ENCODE assay signal across 28 mouse cellular contexts in genomic region chr1:77426956-77427355, GRCm38 (mm10).
DNase-seq lines count a peak whose midpoint lies in the region; ATAC-seq and TF ChIP-seq lines count a peak whose summit lies in the region.
"Had no signal": no experiment of that assay in that cellular context is flagged by ENCODE, and none has a peak within 500 bp of the region (broad histone marks: within the 10 kb centered on the region; RNA-seq: fewer than 3 reads in every experiment).

No protein-coding gene starts in this region.

- DNase-seq in heart, postnatal 10 days = peak; percentile 44 to 55
- no peak for DNase-seq in heart, embryonic 10.5 days (ENCODE audit: low spot score)
- DNase-seq in hindbrain, postnatal 0 days (ENCODE audit: low spot score) = peak; percentile 44
- no peak for DNase-seq in hindbrain, embryonic 10.5 days (ENCODE audit: low spot score)
- DNase-seq in forebrain, postnatal 0 days = peak; percentile 76
- DNase-seq: adrenal gland, adult 8-10 months; cerebellum, adult 11 months; cerebellum, adult 9-10 months; cerebellum, postnatal 36 days; gastrocnemius, postnatal 10 days; heart, postnatal 14 days; kidney, adult 11 months; kidney, postnatal 14 days; lung, postnatal 36 days; right cerebral cortex, postnatal 4 days; thymus, adult 2 months; thymus, postnatal 36 days had no signal

- no peak overlapping the region for H3K9ac ChIP-seq in forebrain, embryonic 13.5 days
- no peak overlapping the region for H3K9ac ChIP-seq in forebrain, embryonic 12.5 days
- no peak overlapping the region for H3K9ac ChIP-seq in hindbrain, postnatal 0 days (replicated peaks; ENCODE audit: low read length)
- H3K9ac ChIP-seq in forebrain, postnatal 0 days = no peak overlapping the region
- H3K9ac ChIP-seq: embryonic facial prominence, embryonic 12.5 days; heart, embryonic 12.5 days; limb, embryonic 12.5 days; liver, embryonic 15.5 days; lung, embryonic 15.5 days; neural tube, embryonic 13.5 days had no signal

- H3K27ac ChIP-seq in forebrain, embryonic 13.5 days = no peak overlapping the region
- no peak overlapping the region for H3K27ac ChIP-seq in forebrain, embryonic 12.5 days
- H3K27ac ChIP-seq in heart, embryonic 10.5 days = no peak overlapping the region
- H3K27ac ChIP-seq in hindbrain, postnatal 0 days = no peak overlapping the region
- no peak overlapping the region for H3K27ac ChIP-seq in hindbrain, embryonic 10.5 days
- H3K27ac ChIP-seq in forebrain, postnatal 0 days (ENCODE audit: low read depth, low read length) = no peak overlapping the region
- H3K27ac ChIP-seq: embryonic facial prominence, embryonic 12.5 days; limb, embryonic 12.5 days; liver, embryonic 15.5 days; lung, embryonic 15.5 days; neural tube, embryonic 13.5 days had no signal

- 61% methylated on average over 6 of the region's 6 CpGs for WGBS in forebrain, embryonic 13.5 days
- 82% methylated on average over 6 of the region's 6 CpGs for WGBS in forebrain, embryonic 12.5 days
- 57% methylated on average over 6 of the region's 6 CpGs for WGBS in heart, embryonic 10.5 days
- WGBS in hindbrain, postnatal 0 days = 45% methylated on average over 6 of the region's 6 CpGs
- WGBS in hindbrain, embryonic 10.5 days = 84% methylated on average over 6 of the region's 6 CpGs
- 36% methylated on average over 6 of the region's 6 CpGs for WGBS in forebrain, postnatal 0 days

- TF ChIP-seq CTCF in hindbrain, postnatal 0 days (IDR thresholded peaks at IDR 0.05; ENCODE audit: low read depth) = no peak
- TF ChIP-seq CTCF in forebrain, postnatal 0 days (IDR thresholded peaks at IDR 0.05; ENCODE audit: low read depth) = no peak

- ATAC-seq in forebrain, embryonic 13.5 days = peak; percentile 30; the same call in 1 of the 2 replicates
- no peak for ATAC-seq in forebrain, embryonic 12.5 days (ENCODE audit: low FRiP score)
- ATAC-seq in hindbrain, postnatal 0 days = no peak
- peak; percentile 70 for ATAC-seq in forebrain, postnatal 0 days
- ATAC-seq: inflammation-experienced regulatory T-cells, adult 6 months had no signal

- H3K27me3 ChIP-seq in forebrain, embryonic 13.5 days = no peaks in the 10 kb centered on the region
- H3K27me3 ChIP-seq in forebrain, embryonic 12.5 days = no peaks in the 10 kb centered on the region
- H3K27me3 ChIP-seq in heart, embryonic 10.5 days (ENCODE audit: insufficient read depth, poor library complexity, severe bottlenecking) = no peaks in the 10 kb centered on the region
- no peaks in the 10 kb centered on the region for H3K27me3 ChIP-seq in hindbrain, postnatal 0 days (ENCODE audit: insufficient read depth, low read length)
- H3K27me3 ChIP-seq in hindbrain, embryonic 10.5 days (ENCODE audit: insufficient read depth, poor library complexity, severe bottlenecking) = no peaks in the 10 kb centered on the region
- H3K27me3 ChIP-seq in forebrain, postnatal 0 days (ENCODE audit: insufficient read depth, low read length) = no peaks in the 10 kb centered on the region
- H3K27me3 ChIP-seq: embryonic facial prominence, embryonic 12.5 days; heart, embryonic 12.5 days; limb, embryonic 12.5 days; liver, embryonic 15.5 days; lung, embryonic 15.5 days; neural tube, embryonic 13.5 days had no signal

- peaks cover 43% of the 10 kb centered on the region for H3K36me3 ChIP-seq in forebrain, embryonic 13.5 days (ENCODE audit: poor library complexity, severe bottlenecking)
- peaks cover 31% of the 10 kb centered on the region for H3K36me3 ChIP-seq in forebrain, embryonic 12.5 days (replicated peaks)
- peaks cover 9% of the 10 kb centered on the region; the same call in 1 of the 2 replicates for H3K36me3 ChIP-seq in heart, embryonic 10.5 days
- H3K36me3 ChIP-seq in hindbrain, postnatal 0 days (ENCODE audit: insufficient read depth, low read length) = no peaks in the 10 kb centered on the region
- peaks cover 62% of the 10 kb centered on the region for H3K36me3 ChIP-seq in hindbrain, embryonic 10.5 days
- H3K36me3 ChIP-seq in forebrain, postnatal 0 days (ENCODE audit: insufficient read depth) = no peaks in the 10 kb centered on the region
- H3K36me3 ChIP-seq: G1E; liver, embryonic 15.5 days; lung, embryonic 15.5 days had no signal

- intact Hi-C loops in heart, postnatal 10 days (cut with DNase I) = no loop called here

- no peak overlapping the region for H3K4me3 ChIP-seq in forebrain, embryonic 13.5 days
- no peak overlapping the region for H3K4me3 ChIP-seq in forebrain, embryonic 12.5 days (replicated peaks)
- no peak overlapping the region for H3K4me3 ChIP-seq in heart, embryonic 10.5 days
- H3K4me3 ChIP-seq in hindbrain, postnatal 0 days (ENCODE audit: low read length) = no peak overlapping the region
- no peak overlapping the region for H3K4me3 ChIP-seq in hindbrain, embryonic 10.5 days
- H3K4me3 ChIP-seq in forebrain, postnatal 0 days (ENCODE audit: low read depth, low read length) = no peak overlapping the region
- H3K4me3 ChIP-seq: embryonic facial prominence, embryonic 12.5 days; heart, embryonic 12.5 days; limb, embryonic 12.5 days; liver, embryonic 15.5 days; lung, embryonic 15.5 days; neural tube, embryonic 13.5 days had no signal

- H3K4me1 ChIP-seq in forebrain, embryonic 13.5 days = peaks cover 48% of the 10 kb centered on the region
- peaks cover 7% of the 10 kb centered on the region; the same call in 1 of the 2 replicates for H3K4me1 ChIP-seq in forebrain, embryonic 12.5 days
- H3K4me1 ChIP-seq in heart, embryonic 10.5 days = no peaks in the 10 kb centered on the region
- H3K4me1 ChIP-seq in hindbrain, postnatal 0 days (ENCODE audit: insufficient read depth, low read length) = no peaks in the 10 kb centered on the region
- peaks cover 8% of the 10 kb centered on the region for H3K4me1 ChIP-seq in hindbrain, embryonic 10.5 days (replicated peaks)
- peaks cover 13% of the 10 kb centered on the region; the same call in 1 of the 2 replicates for H3K4me1 ChIP-seq in forebrain, postnatal 0 days (ENCODE audit: insufficient read depth)
- H3K4me1 ChIP-seq: liver, embryonic 15.5 days; lung, embryonic 15.5 days had no signal

- H3K9me3 ChIP-seq in forebrain, embryonic 13.5 days (replicated peaks) = no peaks in the 10 kb centered on the region
- H3K9me3 ChIP-seq in forebrain, embryonic 12.5 days = no peaks in the 10 kb centered on the region
- no peaks in the 10 kb centered on the region for H3K9me3 ChIP-seq in heart, embryonic 10.5 days
- no peaks in the 10 kb centered on the region for H3K9me3 ChIP-seq in hindbrain, postnatal 0 days (ENCODE audit: low read length)
- no peaks in the 10 kb centered on the region for H3K9me3 ChIP-seq in hindbrain, embryonic 10.5 days
- no peaks in the 10 kb centered on the region for H3K9me3 ChIP-seq in forebrain, postnatal 0 days (ENCODE audit: low read length)
- H3K9me3 ChIP-seq: embryonic facial prominence, embryonic 12.5 days; heart, embryonic 12.5 days; limb, embryonic 12.5 days; liver, embryonic 15.5 days; lung, embryonic 15.5 days; neural tube, embryonic 13.5 days had no signal

- no peak overlapping the region for H3K4me2 ChIP-seq in forebrain, embryonic 13.5 days
- H3K4me2 ChIP-seq in forebrain, embryonic 12.5 days = no peak overlapping the region
- H3K4me2 ChIP-seq in hindbrain, postnatal 0 days (ENCODE audit: low read depth, low read length) = no peak overlapping the region
- H3K4me2 ChIP-seq in forebrain, postnatal 0 days (ENCODE audit: low read depth) = no peak overlapping the region
- H3K4me2 ChIP-seq: embryonic facial prominence, embryonic 12.5 days; heart, embryonic 12.5 days; limb, embryonic 12.5 days; liver, embryonic 15.5 days; lung, embryonic 15.5 days; midbrain, embryonic 11.5 days; neural tube, embryonic 13.5 days had no signal

Comparison
In these comparisons a context has a peak if more than half of its experiments do, and no peak if none do; other contexts are left out.
1. ATAC-seq: peak in forebrain, embryonic 13.5 days (single experiment) and forebrain, postnatal 0 days (single experiment); none in forebrain, embryonic 12.5 days (single experiment) and hindbrain, postnatal 0 days (single experiment).
2. DNase-seq: peak in heart, postnatal 10 days (2 of 2), hindbrain, postnatal 0 days (single experiment) and forebrain, postnatal 0 days (single experiment); none in heart, embryonic 10.5 days (single experiment) and hindbrain, embryonic 10.5 days (single experiment).